Mouse (Mus musculus) G1E-ER4 (cell line): Measurements from ENCODE around the gene Efcab12. TPM values are rescaled to one million over a fixed set of nuclear protein-coding genes. Genes with fewer than 3 reads are reported as not detected.

Experiments
- GATA1 ChIP-seq: IDR thresholded peaks from one replicate; pipeline ENCODE4 v1.8.0; 2012; ENCODE audit warnings: low read length, inconsistent platforms
- polyA plus RNA-seq: library from polyadenylated mRNA; stranded (reverse); fragments of >175 nt; gene quantifications from 2 replicates; pipeline ENCODE4 v1.2.3, GENCODE M21; 2012

The Efcab12 gene
- polyA plus RNA-seq, 1 experiment, result not detected

GRCm38 (mm10) chr6:115807464-115808195, 30.6 kb downstream of the Efcab12 start:
- no peak for TF ChIP-seq GATA1

GRCm38 (mm10) chr6:115804432-115805192, 33.6 kb downstream of the Efcab12 start:
- TF ChIP-seq GATA1, result no peak

- no peak for TF ChIP-seq GATA1
Observed at GRCm38 (mm10) chr6:115803541-115804382, 34.5 kb downstream of the Efcab12 start.

GRCm38 (mm10) chr6:115801811-115802210, 36.4 kb downstream of the Efcab12 start:
- no peak for TF ChIP-seq GATA1

- TF ChIP-seq GATA1, result no peak
Observed at GRCm38 (mm10) chr6:115792691-115793215, 45.5 kb downstream of the Efcab12 start.

GRCm38 (mm10) chr6:115791842-115792686, 46.1 kb downstream of the Efcab12 start:
- no peak for TF ChIP-seq GATA1

- no peak for TF ChIP-seq GATA1
Observed at GRCm38 (mm10) chr6:115791016-115791415, 47.2 kb downstream of the Efcab12 start.

GRCm38 (mm10) chr6:115782781-115783180, 55.4 kb downstream of the Efcab12 start:
- TF ChIP-seq GATA1, result no peak

GRCm38 (mm10) chr6:115776363-115776762, 61.8 kb downstream of the Efcab12 start:
- no peak for TF ChIP-seq GATA1

- no peak for TF ChIP-seq GATA1
Observed at GRCm38 (mm10) chr6:115775838-115776237, 62.4 kb downstream of the Efcab12 start.

GRCm38 (mm10) chr6:115774501-115774921, 63.7 kb downstream of the Efcab12 start, which contains the start of gene Cand2:
TSS of gene Cand2 (plus strand) at chr6:115774538.
- no peak for TF ChIP-seq GATA1

- no peak for TF ChIP-seq GATA1
Observed at GRCm38 (mm10) chr6:115773966-115774413, 64.2 kb downstream of the Efcab12 start.

GRCm38 (mm10) chr6:115772604-115773003, 65.6 kb downstream of the Efcab12 start:
- no peak for TF ChIP-seq GATA1

- no peak for TF ChIP-seq GATA1
Observed at GRCm38 (mm10) chr6:115772201-115772600, 66.0 kb downstream of the Efcab12 start.
